Mouse (Mus musculus) hindbrain, embryonic 11.5 days (tissue): ENCODE measurements around the gene Pm20d1. TPM values are rescaled to one million over a fixed set of nuclear protein-coding genes. Genes with fewer than 3 reads are reported as not detected.

Source experiments
- ATAC-seq: fragments of 200-750 bp; cut with Nextera tagmentation; 2 replicates; pipeline ENCODE4 v1.8.0; 2017; ENCODE audit warnings: mild to moderate bottlenecking, moderate TSS enrichment, moderate library complexity; ENCODE audit not compliant: low FRiP score
- DNase-seq: peaks from one replicate; pipeline ENCODE4 v3.0.0-alpha.2; 2015; ENCODE audit warnings: low spot score
- H3K27ac ChIP-seq: fragments of 300-500 bp; sonication (generic); 2 replicates; pipeline ENCODE4 v1.5.1; 2014; ENCODE audit warnings: mild to moderate bottlenecking, low read depth, low read length
- H3K27me3 ChIP-seq: fragments of 300-500 bp; sonication (generic); 2 replicates; pipeline ENCODE4 v1.6.1; 2014; ENCODE audit warnings: mild to moderate bottlenecking, low read length, moderate library complexity, mixed read lengths; ENCODE audit not compliant: control insufficient read depth, insufficient read depth
- H3K36me3 ChIP-seq: fragments of 300-500 bp; sonication (generic); 2 replicates; pipeline ENCODE4 v1.6.1; 2014; ENCODE audit warnings: mild to moderate bottlenecking, low read length, moderate library complexity, mixed read lengths; ENCODE audit not compliant: control insufficient read depth, insufficient read depth
- H3K4me1 ChIP-seq: fragments of 300-500 bp; sonication (generic); replicated peaks from 2 replicates; pipeline ENCODE4 v1.6.1; 2014; ENCODE audit warnings: low read length, mixed read lengths; ENCODE audit not compliant: control insufficient read depth, insufficient read depth
- H3K4me2 ChIP-seq: fragments of 300-500 bp; sonication (generic); replicated peaks from 2 replicates; pipeline ENCODE4 v1.6.1; 2014; ENCODE audit warnings: mild to moderate bottlenecking, low read depth, low read length
- H3K4me3 ChIP-seq: fragments of 300-500 bp; sonication (generic); 2 replicates; pipeline ENCODE4 v1.5.1; 2014; ENCODE audit warnings: low read depth, low read length
- H3K9ac ChIP-seq: fragments of 300-500 bp; sonication (generic); 2 replicates; pipeline ENCODE4 v1.6.1; 2014; ENCODE audit warnings: low read depth, low read length
- H3K9me3 ChIP-seq: fragments of 300-500 bp; sonication (generic); 2 replicates; pipeline ENCODE4 v1.6.1; 2016; ENCODE audit warnings: low read length; ENCODE audit not compliant: control insufficient read depth
- WGBS: fragments of 180-500 bp; shearing (Covaris S2); extraction: QIAGEN DNeasy Blood & Tissue Kit; methylation state at CpG from one replicate; pipeline ENCODE4 v1.1.7; 2014; 5-methylcytosine and 5-hydroxymethylcytosine counted together
- polyA plus RNA-seq: library from polyadenylated mRNA; unstranded; fragments of >200 nt; fragmentation: Nextera tagmentation; extraction: Ambion mirVana; gene quantifications from 2 replicates; pipeline ENCODE4 v1.2.1, GENCODE M21; 2014

Pm20d1 gene
- polyA plus RNA-seq, 1 experiment from 2014 or later, result 1.5 TPM

GRCm38 (mm10) chr1:131769296-131769695 lies 27.9 kb upstream of the Pm20d1 start:
- no peak for DNase-seq
- no peak for ATAC-seq
- Histone ChIP-seq H3K36me3 (no peaks in the 10 kb centered on the region), H3K27ac (no peak overlapping the region), H3K4me3 (no peak overlapping the region), H3K9ac (no peak overlapping the region), H3K9me3 (no peaks in the 10 kb centered on the region), H3K27me3 (no peaks in the 10 kb centered on the region), H3K4me1 (no peaks in the 10 kb centered on the region), H3K4me2 (no peak overlapping the region)
- 77% methylated on average over 3 of the region's 3 CpGs for WGBS

GRCm38 (mm10) chr1:131770656-131771055 lies 26.5 kb upstream of the Pm20d1 start:
- H3K27me3 ChIP-seq, result no peaks in the 10 kb centered on the region
- no peak for DNase-seq
- H3K9ac ChIP-seq, result no peak overlapping the region
- ATAC-seq, result no peak
- H3K9me3 ChIP-seq, result no peaks in the 10 kb centered on the region
- no peak overlapping the region for H3K27ac ChIP-seq
- WGBS, result 77% methylated on average over 4 of the region's 4 CpGs
- no peaks in the 10 kb centered on the region for H3K36me3 ChIP-seq
- H3K4me3 ChIP-seq, result no peak overlapping the region
- no peak overlapping the region for H3K4me2 ChIP-seq
- no peaks in the 10 kb centered on the region for H3K4me1 ChIP-seq

- ATAC-seq, result no peak
Observed at GRCm38 (mm10) chr1:131771440-131771839, 25.7 kb upstream of the Pm20d1 start.

GRCm38 (mm10) chr1:131794591-131794990 lies 2.6 kb upstream of the Pm20d1 start:
- Histone ChIP-seq H3K4me1 (no peaks in the 10 kb centered on the region), H3K9me3 (no peaks in the 10 kb centered on the region), H3K27me3 (no peaks in the 10 kb centered on the region), H3K27ac (no peak overlapping the region), H3K9ac (no peak overlapping the region), H3K4me3 (no peak overlapping the region), H3K36me3 (no peaks in the 10 kb centered on the region), H3K4me2 (no peak overlapping the region)
- WGBS, result 39% methylated on average over 3 of the region's 3 CpGs
- ATAC-seq, result no peak
- DNase-seq, result peak; percentile 10

More at GRCm38 (mm10) chr1:131771440-131771839, 25.7 kb upstream of the Pm20d1 start:
- DNase-seq, result no peak
- Histone ChIP-seq H3K4me1 (no peaks in the 10 kb centered on the region), H3K9ac (no peak overlapping the region), H3K27me3 (no peaks in the 10 kb centered on the region), H3K36me3 (no peaks in the 10 kb centered on the region), H3K4me2 (no peak overlapping the region), H3K4me3 (no peak overlapping the region), H3K9me3 (no peaks in the 10 kb centered on the region), H3K27ac (no peak overlapping the region)

- H3K9ac ChIP-seq, result no peak overlapping the region
- no peaks in the 10 kb centered on the region for H3K9me3 ChIP-seq
- H3K4me3 ChIP-seq, result no peak overlapping the region
- no peaks in the 10 kb centered on the region for H3K4me1 ChIP-seq
- H3K27ac ChIP-seq, result no peak overlapping the region
- H3K36me3 ChIP-seq, result no peaks in the 10 kb centered on the region
- ATAC-seq (no peak), DNase-seq (no peak)
- H3K4me2 ChIP-seq, result no peak overlapping the region
- 87% methylated on average over 3 of the region's 3 CpGs for WGBS
- H3K27me3 ChIP-seq, result no peaks in the 10 kb centered on the region
Observed at GRCm38 (mm10) chr1:131795171-131795570, 2.0 kb upstream of the Pm20d1 start.

GRCm38 (mm10) chr1:131800001-131800400 lies 2.8 kb downstream of the Pm20d1 start:
- no peaks in the 10 kb centered on the region for H3K36me3 ChIP-seq
- WGBS, result 27% methylated on average over 1 of the region's 1 CpGs
- no peak overlapping the region for H3K27ac ChIP-seq
- H3K4me3 ChIP-seq, result no peak overlapping the region
- ATAC-seq (no peak), DNase-seq (no peak)
- no peak overlapping the region for H3K4me2 ChIP-seq
- H3K27me3 ChIP-seq, result no peaks in the 10 kb centered on the region
- H3K9me3 ChIP-seq, result no peaks in the 10 kb centered on the region
- H3K9ac ChIP-seq, result no peak overlapping the region
- no peaks in the 10 kb centered on the region for H3K4me1 ChIP-seq

- Histone ChIP-seq H3K36me3 (no peaks in the 10 kb centered on the region), H3K27me3 (no peaks in the 10 kb centered on the region), H3K27ac (no peak overlapping the region), H3K4me1 (no peaks in the 10 kb centered on the region), H3K9me3 (no peaks in the 10 kb centered on the region), H3K9ac (no peak overlapping the region), H3K4me2 (no peak overlapping the region), H3K4me3 (no peak overlapping the region)
- DNase-seq, result no peak
- ATAC-seq, result no peak
- WGBS, result 94% methylated on average over 8 of the region's 8 CpGs
Observed at GRCm38 (mm10) chr1:131801071-131801470, 3.9 kb downstream of the Pm20d1 start.

GRCm38 (mm10) chr1:131802652-131803051 lies 5.5 kb downstream of the Pm20d1 start:
- no peak overlapping the region for H3K4me2 ChIP-seq
- H3K9me3 ChIP-seq, result no peaks in the 10 kb centered on the region
- H3K36me3 ChIP-seq, result no peaks in the 10 kb centered on the region
- no peak overlapping the region for H3K4me3 ChIP-seq
- ATAC-seq (no peak), DNase-seq (no peak)
- H3K9ac ChIP-seq, result no peak overlapping the region
- H3K4me1 ChIP-seq, result no peaks in the 10 kb centered on the region
- WGBS, result 89% methylated on average over 5 of the region's 5 CpGs
- H3K27me3 ChIP-seq, result no peaks in the 10 kb centered on the region
- H3K27ac ChIP-seq, result no peak overlapping the region

- DNase-seq (no peak), ATAC-seq (no peak)
- H3K27me3 ChIP-seq, result no peaks in the 10 kb centered on the region
- no peak overlapping the region for H3K4me3 ChIP-seq
- no peaks in the 10 kb centered on the region for H3K4me1 ChIP-seq
- H3K36me3 ChIP-seq, result no peaks in the 10 kb centered on the region
- H3K4me2 ChIP-seq, result no peak overlapping the region
- H3K9ac ChIP-seq, result no peak overlapping the region
- WGBS, result 92% methylated on average over 3 of the region's 3 CpGs
- H3K9me3 ChIP-seq, result no peaks in the 10 kb centered on the region
- no peak overlapping the region for H3K27ac ChIP-seq
Observed at GRCm38 (mm10) chr1:131804166-131804565, 7.0 kb downstream of the Pm20d1 start.
